Mouse (Mus musculus) thymus, adult 2 months (tissue): Measurements from ENCODE around the gene Arf1.

ENCODE experiments used
- CTCF ChIP-seq: fragments of 200-500 bp; IDR thresholded peaks from 2 replicates; pipeline ENCODE4 v1.5.1; 2012; ENCODE audit warnings: mild to moderate bottlenecking, control low read depth, low read length, moderate library complexity, borderline replicate concordance; ENCODE audit not compliant: control insufficient read depth, poor library complexity, insufficient read depth; ENCODE audit errors: extremely low read depth
- POLR2A ChIP-seq: fragments of 200-500 bp; IDR thresholded peaks from 2 replicates; pipeline ENCODE4 v1.6.1; 2012; ENCODE audit warnings: mild to moderate bottlenecking, low read length, control low read depth, moderate library complexity; ENCODE audit not compliant: control insufficient read depth, poor library complexity, insufficient read depth; ENCODE audit errors: extremely low read depth

DNA sequence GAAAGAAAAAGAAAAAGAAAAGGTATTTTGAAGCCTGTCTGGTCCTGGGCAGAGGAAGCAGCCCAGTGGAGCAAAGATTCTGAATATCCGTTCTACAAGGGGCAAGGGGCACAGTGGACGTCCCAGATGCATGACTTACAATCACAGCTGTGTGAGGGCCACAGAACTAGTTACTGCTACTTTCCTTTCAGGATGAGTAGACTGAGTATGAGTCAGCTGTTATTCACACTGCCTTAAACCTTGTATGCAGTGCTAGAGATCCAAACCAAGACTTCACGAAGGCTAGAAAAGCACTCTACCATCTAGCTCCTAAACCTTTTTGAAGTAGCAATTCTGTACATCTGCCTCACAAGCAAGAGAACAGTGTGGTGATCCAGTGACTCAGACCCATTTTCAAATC, 1.8 kb downstream of the Arf1 start:
- TF ChIP-seq POLR2A (no peak), CTCF (no peak)
